10 mouse cellular contexts compared by ENCODE assay signal in genomic region chr14:44067879-44068278, GRCm38 (mm10). TPM values are rescaled to one million over a fixed set of nuclear protein-coding genes. Genes with fewer than 3 reads are reported as not detected.
A peak's percentile ranks its signal among the peaks of the same experiment; 100 is the strongest.
DNase-seq lines count a peak whose midpoint lies in the region; ATAC-seq lines count a peak whose summit lies in the region.
"Not testable (repeated sequence)": the region's sequence is repeated elsewhere in the genome, so short reads cannot be mapped to it uniquely, and the experiment has no call there.
"Had no signal": no experiment of that assay in that cellular context is flagged by ENCODE, and none has a peak within 500 bp of the region (broad histone marks: within the 10 kb centered on the region; RNA-seq: fewer than 3 reads in every experiment).

No protein-coding gene starts in this region.

- H3K27ac ChIP-seq in embryonic facial prominence, embryonic 11.5 days (replicated peaks; ENCODE audit: low read depth, low read length); heart, embryonic 10.5 days; limb, embryonic 11.5 days (replicated peaks; ENCODE audit: low read depth, low read length): not testable (repeated sequence)

- H3K4me1 ChIP-seq in embryonic facial prominence, embryonic 11.5 days (ENCODE audit: control insufficient read depth, insufficient read depth, low read length); heart, embryonic 10.5 days; limb, embryonic 11.5 days (ENCODE audit: control insufficient read depth, insufficient read depth, low read length): not testable (repeated sequence)

- not testable (repeated sequence) for H3K27me3 ChIP-seq in embryonic facial prominence, embryonic 11.5 days (ENCODE audit: control insufficient read depth, insufficient read depth, low read length); heart, embryonic 10.5 days (ENCODE audit: insufficient read depth, poor library complexity, severe bottlenecking); limb, embryonic 11.5 days (ENCODE audit: control insufficient read depth, insufficient read depth, low read length)

- not testable (repeated sequence) for H3K4me2 ChIP-seq in embryonic facial prominence, embryonic 11.5 days (ENCODE audit: low read depth, low read length); limb, embryonic 11.5 days (ENCODE audit: low read depth, severe bottlenecking)

- H3K4me3 ChIP-seq in embryonic facial prominence, embryonic 11.5 days (ENCODE audit: low read depth, low read length); heart, embryonic 10.5 days; limb, embryonic 11.5 days (ENCODE audit: low read depth, low read length): not testable (repeated sequence)

- not testable (repeated sequence) for H3K9ac ChIP-seq in embryonic facial prominence, embryonic 11.5 days (replicated peaks; ENCODE audit: low read length); limb, embryonic 11.5 days (ENCODE audit: low read length)

- H3K9me3 ChIP-seq in embryonic facial prominence, embryonic 11.5 days (replicated peaks; ENCODE audit: control insufficient read depth, low read length); heart, embryonic 10.5 days; limb, embryonic 11.5 days (ENCODE audit: control insufficient read depth, low read length): not testable (repeated sequence)

- ATAC-seq in embryonic facial prominence, embryonic 11.5 days (replicated peaks; ENCODE audit: insufficient number of reproducible peaks, low FRiP score, low TSS enrichment, low read depth); limb, embryonic 11.5 days (ENCODE audit: insufficient number of reproducible peaks, low FRiP score, low TSS enrichment, low read depth): not testable (repeated sequence)

- H3K36me3 ChIP-seq in embryonic facial prominence, embryonic 11.5 days (replicated peaks; ENCODE audit: control insufficient read depth, insufficient read depth, low read depth, low read length); heart, embryonic 10.5 days; limb, embryonic 11.5 days (ENCODE audit: control insufficient read depth, insufficient read depth, low read length): not testable (repeated sequence)

- 77% methylated on average over 1 of the region's 1 CpGs for WGBS in embryonic facial prominence, embryonic 11.5 days
- 68% methylated on average over 1 of the region's 1 CpGs for WGBS in heart, embryonic 10.5 days
- whole genome bisulfite sequencing in limb, embryonic 11.5 days, result 81% methylated on average over 1 of the region's 1 CpGs

- peak; percentile 74 for DNase-seq in ZHBTc4 (ENCODE audit: low read depth, low spot score)
- DNase-seq in embryonic facial prominence, embryonic 11.5 days (ENCODE audit: low spot score), result peak; percentile 25
- DNase-seq in heart, embryonic 10.5 days (ENCODE audit: low spot score), result peak; percentile 75
- peak; percentile 20 for DNase-seq in kidney, adult 9 months
- peak; percentile 23 for DNase-seq in limb, embryonic 11.5 days (ENCODE audit: low spot score)
- peak; percentile 2 for DNase-seq in mesoderm, embryonic 11.5 days (ENCODE audit: low read depth, low spot score)
- DNase-seq in right cerebral cortex, adult 2 months (ENCODE audit: low spot score in 2 of 2), result peak; percentile 15 to 26

RNA-seq across cellular contexts. Expression of gene Ear2, which starts 34.6 kb away (rescaled TPM):
- polyA plus RNA-seq in embryonic facial prominence, embryonic 11.5 days (2014; fragmentation: Nextera tagmentation; extraction: Ambion mirVana), result not detected in 2 replicates
- polyA plus RNA-seq in heart, embryonic 10.5 days (2016; fragmentation: Nextera tagmentation; extraction: Ambion mirVana), result not detected in 2 replicates
- polyA plus RNA-seq in limb, embryonic 11.5 days (2014; fragmentation: Nextera tagmentation; extraction: Ambion mirVana), result 0.28 TPM in 1 of 2 replicates, not detected in the other
- polyA plus RNA-seq: heart, embryonic 11.5 days; hindbrain, embryonic 16.5 days; limb, embryonic 12.5 days had no signal

RNA-seq across cellular contexts. Expression of gene Gm3327, which starts 55.8 kb away (rescaled TPM):
- polyA plus RNA-seq in embryonic facial prominence, embryonic 11.5 days (2014; fragmentation: Nextera tagmentation; extraction: Ambion mirVana), result not detected in 2 replicates
- polyA plus RNA-seq in heart, embryonic 10.5 days (2016; fragmentation: Nextera tagmentation; extraction: Ambion mirVana), result not detected in 2 replicates
- not detected in 2 replicates for polyA plus RNA-seq in limb, embryonic 11.5 days (2014; fragmentation: Nextera tagmentation; extraction: Ambion mirVana)
- polyA plus RNA-seq: heart, embryonic 11.5 days; hindbrain, embryonic 16.5 days; limb, embryonic 12.5 days had no signal

Comparison
In these comparisons a context has a peak if more than half of its experiments do, and no peak if none do; other contexts are left out.
1. DNase-seq: peak in every context shown above with its lines; median percentile 75 in heart, embryonic 10.5 days; 74 in ZHBTc4; 25 in embryonic facial prominence, embryonic 11.5 days; 23 in limb, embryonic 11.5 days; 20 in right cerebral cortex, adult 2 months; 20 in kidney, adult 9 months; 2 in mesoderm, embryonic 11.5 days.